Mouse (Mus musculus): Measurements from ENCODE around the gene Ugdh.
A peak's percentile ranks its signal among the peaks of the same experiment; 100 is the strongest.

Gene Ugdh

DNA sequence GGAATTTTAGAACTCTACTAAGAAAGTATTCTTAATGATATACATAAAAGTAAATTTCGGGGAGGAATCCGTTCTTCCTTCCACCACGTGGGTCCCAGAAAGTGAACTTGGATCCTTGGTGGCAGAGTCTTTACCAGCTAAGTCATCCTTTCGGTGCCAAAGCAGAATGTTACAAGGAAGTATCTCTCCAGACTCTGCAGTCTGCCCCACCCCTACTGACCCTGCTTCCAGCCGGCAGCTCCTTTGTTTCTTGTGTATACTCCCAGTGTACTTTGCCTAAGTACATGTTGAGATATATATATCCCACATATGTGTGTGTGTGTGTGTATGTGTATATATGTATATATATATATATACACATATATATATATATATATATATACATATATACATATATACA lies 6.3 kb downstream of the Ugdh start:
- no peak for DNase-seq (ENCODE audit: low spot score in 2 of 2)

DNA sequence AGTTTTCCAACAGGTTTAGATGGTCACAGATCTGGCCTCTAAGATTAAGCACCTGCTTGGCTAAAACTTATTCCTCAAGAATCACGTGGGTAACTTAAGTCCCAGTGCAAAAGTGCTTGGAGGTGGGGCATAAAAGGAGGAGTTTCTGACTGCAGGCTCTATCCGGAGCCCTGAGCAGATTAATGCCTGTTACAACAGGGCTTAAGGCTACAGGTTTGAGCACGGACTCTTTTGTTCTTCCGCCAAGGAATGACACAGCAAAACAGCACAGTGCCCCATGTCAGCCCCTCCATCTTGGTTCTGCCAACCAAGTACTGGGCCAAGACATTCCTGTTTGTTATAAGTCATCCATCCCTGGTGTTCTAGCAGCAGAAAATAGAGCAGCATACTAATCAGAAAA lies 7.4 kb downstream of the Ugdh start:
- DNase-seq (ENCODE audit: low spot score in 2 of 2), result no peak

DNA sequence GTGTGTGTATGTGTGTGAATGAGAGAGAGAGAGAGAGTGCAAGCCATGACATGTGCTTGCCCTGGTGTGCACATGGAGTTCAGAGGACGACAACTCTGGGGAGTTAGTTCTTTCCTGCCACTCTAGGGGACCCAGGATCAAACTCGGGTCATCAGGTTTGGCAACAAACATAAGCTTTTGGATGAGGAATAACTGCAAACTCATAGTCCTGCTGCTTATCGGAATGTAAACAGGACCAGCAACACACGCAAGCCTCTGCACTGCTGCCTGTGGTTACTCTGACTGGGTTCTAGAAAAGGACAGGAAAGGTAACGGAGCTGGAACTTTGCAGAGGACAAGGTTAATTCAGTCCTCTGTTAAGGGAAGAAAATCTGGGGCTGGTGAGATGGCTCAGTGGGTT lies 10.5 kb downstream of the Ugdh start:
- DNase-seq (ENCODE audit: low spot score in 2 of 2), result no peak

DNA sequence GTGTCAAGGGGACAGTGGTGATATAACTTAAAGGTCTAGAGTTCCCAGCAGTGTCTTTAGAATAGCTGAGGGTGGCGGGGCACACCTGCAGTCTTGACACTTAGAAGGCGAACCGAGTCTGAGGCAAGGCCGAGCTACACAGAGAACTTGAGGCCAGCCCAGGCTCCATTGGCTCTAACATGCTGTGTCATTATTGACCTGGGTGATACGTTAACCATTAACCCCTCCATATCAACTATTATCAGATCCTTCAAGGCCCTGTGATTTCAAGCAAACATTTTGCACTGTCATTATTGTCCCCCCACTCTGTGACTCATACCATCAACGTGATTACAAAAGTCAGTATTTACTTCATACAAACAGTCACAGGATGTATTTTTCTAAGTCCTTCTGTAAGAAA lies 11.5 kb downstream of the Ugdh start:
- DNase-seq (ENCODE audit: low spot score in 2 of 2), result no peak

DNA sequence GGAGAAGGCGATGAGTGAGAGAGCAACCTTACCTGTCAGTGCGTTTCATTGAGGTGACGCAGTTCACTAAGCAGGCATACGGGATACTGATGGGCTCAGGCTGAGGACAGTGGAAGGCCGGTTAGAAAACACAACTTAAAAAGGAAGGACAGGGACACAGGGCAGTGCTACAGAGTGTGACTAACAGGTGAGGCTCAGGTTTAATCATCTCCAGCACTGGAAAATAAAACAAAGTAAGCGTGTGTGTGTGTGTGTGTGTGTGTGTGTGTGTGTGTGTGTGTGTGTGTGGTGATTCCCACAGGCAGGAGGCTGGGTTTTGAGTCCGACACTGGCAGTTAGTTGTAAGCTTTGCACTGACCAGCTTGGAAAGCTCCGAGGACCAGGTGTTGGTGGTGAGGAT lies 12.9 kb downstream of the Ugdh start:
- no peak for DNase-seq (ENCODE audit: low spot score in 2 of 2)

DNA sequence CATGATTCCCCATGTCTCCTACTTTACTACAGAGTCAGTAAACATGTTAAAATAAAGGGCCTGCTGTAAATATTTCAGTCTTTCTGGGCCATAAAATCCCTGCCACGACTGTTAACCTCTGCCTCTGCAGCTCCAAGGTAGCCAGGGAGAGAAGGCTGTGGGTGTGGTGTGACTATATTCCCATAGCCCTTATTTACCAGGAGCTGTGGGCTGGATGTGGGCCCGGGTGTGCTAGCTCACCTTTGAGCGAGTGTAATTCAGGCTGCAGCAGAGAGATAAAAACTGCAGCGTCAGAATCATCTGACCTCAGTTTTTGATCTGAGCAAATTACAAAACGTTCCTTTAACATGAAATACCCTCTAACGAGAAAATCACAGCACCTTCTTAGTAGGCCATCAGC lies 14.9 kb downstream of the Ugdh start:
- DNase-seq (ENCODE audit: low spot score in 2 of 2), result no peak

DNA sequence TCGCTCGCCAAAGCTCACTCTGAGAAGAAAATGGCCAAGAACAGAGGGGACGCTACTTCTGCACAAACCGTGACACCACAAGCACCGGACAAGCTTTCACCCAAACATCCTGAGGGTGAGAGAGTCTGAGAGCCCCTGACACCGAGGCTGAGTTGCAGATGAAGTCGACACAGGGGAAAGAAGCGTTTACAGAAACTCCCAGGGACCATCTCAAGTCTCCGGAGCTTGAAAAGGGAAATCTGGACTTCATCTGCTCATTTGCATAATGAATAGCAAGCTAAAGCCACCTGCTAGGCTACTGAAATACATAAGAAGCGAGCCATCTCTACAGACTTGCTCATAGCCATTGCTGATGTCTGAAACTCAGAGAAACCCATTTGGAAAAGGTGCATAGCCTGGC lies 16.6 kb downstream of the Ugdh start:
- DNase-seq (ENCODE audit: low spot score in 2 of 2), result no peak

DNA sequence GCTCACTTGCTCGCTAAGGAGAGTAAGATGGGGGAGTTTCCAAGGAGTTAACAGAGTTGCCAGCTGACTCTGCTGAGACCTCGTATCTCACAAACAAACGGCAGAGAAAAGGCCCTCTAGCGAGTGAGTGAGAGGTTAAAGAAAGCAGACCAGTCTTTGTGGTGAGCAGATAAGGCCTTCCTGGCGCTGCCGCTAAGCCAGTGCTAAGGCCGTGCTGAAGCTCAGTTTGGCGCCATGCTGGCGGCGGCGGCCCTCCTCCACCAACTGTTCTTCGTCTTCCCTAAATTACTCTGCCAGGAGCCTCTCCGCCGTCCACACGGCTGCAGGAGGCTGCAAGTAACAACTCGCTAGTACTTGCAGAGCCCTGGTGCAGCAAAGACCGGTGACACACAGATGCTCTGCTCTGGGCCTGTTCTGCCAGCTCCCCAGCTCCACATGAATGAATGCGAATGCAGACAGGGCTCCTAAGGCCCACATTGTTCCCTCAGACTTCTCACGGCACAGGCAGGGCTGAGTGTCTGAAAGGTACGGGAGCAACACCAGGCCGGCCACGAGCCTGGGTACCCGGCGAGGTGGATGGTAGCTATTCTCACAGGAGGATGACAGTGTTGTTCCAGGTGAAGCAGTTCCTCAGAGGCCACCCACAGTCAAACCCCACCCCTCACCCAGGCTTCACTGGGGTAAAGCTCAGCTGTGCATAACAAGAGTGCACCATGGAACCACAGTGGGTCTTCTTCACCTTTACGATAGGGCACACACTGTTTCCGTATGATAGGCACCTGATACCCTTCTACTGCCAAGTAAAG lies 19.9 kb downstream of the Ugdh start:
- DNase-seq (ENCODE audit: low spot score in 2 of 2), result no peak

DNA sequence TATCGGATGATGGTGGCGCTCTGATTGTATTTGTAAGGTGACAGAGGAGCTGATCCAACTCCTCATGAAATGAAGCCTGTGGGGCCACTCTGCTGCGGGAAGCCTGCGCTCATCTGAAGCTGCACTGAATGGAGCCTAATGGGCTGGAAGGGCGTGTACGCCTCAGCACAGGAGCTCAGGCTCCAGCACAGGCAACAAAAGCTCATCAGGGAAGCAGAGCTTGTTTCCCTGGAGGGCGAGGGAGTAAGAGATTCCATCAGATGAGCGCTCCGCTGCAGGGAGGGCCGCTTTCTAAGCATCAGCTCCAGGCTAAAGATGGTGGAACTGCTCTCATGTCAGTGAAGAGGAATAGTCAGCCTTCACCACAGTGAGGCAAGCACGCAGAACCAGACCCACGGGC lies 27.8 kb downstream of the Ugdh start:
- no peak for DNase-seq (ENCODE audit: low spot score in 2 of 2)

DNA sequence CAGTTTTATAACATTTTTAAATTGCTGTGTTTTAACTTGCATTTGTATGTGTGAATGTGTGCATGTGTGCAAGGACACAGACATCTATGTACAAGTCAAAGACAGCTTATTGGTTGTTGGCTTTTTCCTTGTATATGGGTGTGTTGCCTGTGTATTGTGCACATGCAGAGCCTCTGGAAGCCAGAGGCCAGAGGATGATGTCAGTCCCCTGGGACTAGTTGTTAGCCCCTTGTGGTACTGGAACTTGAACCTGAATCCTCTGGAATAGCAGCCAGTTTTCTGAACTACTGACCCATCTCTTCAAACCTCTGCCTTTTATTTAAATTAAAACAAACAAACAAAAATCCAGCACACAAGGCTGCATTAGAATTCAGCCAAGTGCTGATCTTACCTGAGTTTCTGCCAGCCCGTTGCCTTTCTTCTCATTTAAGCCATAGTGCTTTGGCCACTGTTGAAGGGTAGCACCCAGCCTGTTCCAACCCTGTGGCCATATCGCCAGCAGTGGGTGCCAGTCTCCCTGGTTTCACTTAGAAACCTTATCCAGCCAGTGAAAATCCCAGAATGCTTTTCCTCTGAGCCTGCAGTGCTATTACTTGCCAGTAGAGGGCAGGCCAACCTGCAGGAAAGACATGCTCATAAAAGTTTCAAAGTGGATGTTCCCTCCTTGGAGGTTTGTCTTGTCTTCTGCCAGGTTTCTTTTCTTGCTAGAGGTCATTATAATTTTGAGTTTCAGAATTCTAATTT lies 34.3 kb downstream of the Ugdh start:
- peak; percentile 70 to 81 for DNase-seq (ENCODE audit: low spot score in 2 of 2)

DNA sequence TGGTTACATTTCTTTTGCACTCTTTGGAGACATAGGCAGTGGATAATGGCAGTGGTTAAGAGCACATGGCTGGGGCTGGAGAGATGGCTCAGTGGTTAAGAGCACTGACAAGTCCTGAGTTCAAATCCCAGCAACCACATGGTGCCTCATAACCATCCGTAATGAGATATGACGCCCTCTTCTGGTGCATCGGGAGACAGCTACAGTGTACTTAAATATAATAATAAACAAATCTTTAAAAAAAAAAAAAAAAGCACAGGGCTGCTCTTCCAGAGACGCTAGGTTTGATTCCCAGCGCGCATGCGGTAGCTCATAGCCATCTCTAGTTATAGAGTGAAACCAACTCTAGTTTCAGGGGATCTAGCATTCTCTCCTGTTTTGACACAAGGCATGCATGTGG lies 41.3 kb downstream of the Ugdh start:
- no peak for DNase-seq (ENCODE audit: low spot score in 2 of 2)

DNA sequence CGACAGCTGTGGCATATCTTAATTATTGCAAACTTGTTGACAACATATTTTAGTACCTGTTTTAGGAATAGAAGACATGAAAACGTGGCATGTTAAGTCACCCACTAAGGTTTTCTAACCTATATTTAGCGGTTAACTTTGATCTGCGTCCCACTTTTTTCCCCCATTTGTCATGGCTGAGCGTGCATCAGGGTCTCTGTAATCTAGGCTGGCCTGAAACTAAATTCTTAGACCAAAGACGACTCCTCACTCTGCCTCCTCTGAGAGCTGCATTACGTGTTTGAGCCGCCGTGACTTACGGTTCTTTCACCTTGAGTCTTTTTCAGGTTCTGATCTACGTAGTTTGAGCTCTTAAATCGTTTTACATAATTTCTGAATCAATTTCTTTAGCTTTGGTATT lies 44.0 kb downstream of the Ugdh start:
- DNase-seq (ENCODE audit: low spot score in 2 of 2), result no peak

DNA sequence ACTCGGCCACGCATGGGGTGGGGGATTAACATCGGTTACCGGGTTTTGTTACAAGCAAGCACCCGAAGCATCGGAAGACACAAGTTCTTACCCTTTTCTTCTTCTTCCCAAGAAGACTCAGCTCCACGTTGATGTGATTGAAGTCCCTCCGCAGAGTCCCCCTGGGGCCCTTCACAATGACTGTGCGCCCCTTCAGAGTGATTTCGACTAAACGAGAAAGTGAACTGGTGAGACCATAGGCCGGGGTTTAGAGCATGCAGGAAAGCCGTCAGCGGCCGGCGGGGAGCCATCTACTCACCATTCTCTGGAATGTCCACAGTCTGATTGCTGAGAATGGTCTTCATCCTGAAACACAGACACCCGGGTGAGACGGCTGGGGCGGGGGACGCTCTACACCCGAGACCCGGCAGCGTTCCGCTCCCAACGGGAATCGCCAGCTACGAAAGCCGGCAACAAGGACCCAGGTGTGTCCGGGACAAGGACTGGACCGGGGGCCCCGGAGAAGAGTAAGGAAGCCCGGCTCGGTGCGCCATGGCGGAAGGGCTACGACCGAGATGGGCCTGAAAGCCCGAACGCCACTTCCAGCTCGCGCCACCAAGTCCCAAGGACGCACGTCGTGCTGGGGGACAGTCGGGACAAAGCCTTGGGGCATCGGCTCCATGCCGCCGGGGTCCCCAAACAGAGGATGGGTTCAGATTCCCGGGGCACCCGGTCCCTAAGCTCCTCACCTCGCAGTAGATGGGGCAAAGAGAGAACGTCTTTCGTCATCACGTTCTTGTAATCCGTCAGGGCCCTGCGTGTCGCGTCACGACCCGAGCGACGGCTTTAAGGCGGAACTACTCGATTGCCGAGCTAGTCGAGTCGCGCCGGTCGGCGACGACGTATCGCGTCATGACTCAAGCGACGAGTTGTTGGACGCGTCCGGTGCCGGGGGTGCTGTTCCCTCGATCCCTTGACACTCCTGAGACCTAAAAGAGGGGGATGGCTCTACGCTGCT lies 44.8 kb downstream of the Ugdh start, which contains the start of the genes Rpl9 and Lias:
Gene Rpl9, minus strand, starts transcription at position 797 of the 997 bp plus-strand sequence.
Gene Lias, plus strand, starts transcription at position 850 of the 997 bp plus-strand sequence.
- DNase-seq (ENCODE audit: low spot score in 2 of 2), result peak; percentile 99

DNA sequence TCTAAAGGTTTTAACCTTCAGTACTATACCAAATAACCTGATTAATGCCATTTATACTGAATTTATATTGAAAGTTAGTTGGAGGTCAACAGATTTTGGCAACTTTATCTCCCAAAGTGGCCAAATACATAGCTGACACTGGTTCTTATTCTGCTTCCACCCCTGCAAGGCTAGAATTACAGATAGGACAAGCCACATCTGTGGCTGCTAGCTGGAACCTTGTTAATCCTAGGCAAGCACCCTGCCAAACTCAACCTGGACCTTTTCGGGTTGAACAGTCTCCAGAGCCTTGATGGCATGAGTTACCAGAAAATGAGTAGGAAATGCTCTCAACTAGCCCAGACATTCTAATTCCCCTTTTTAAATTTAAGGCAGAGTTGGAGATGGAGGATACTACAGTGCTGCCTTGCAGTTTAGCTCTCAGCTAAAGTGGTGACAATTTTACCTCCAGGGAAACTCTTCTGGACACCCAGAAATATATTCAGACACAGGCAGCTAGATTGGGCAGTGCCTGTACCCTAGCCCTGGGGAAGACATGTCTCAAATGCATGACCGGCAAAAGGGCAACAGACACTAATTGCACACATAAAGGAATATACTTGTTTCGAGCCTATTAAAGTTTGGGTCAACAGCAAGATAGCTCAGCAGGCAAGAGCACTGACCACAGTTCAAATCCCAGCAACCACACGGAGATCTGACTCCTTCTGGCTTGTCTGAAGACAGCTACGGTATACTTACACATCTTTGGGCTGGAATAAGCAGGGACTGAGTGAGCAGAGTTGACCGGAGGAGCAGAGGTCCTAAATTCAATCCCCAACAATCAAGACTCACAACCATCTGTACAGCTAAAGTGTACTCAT lies 48.5 kb downstream of the Ugdh start:
- DNase-seq (ENCODE audit: low spot score in 2 of 2), result no peak

DNA sequence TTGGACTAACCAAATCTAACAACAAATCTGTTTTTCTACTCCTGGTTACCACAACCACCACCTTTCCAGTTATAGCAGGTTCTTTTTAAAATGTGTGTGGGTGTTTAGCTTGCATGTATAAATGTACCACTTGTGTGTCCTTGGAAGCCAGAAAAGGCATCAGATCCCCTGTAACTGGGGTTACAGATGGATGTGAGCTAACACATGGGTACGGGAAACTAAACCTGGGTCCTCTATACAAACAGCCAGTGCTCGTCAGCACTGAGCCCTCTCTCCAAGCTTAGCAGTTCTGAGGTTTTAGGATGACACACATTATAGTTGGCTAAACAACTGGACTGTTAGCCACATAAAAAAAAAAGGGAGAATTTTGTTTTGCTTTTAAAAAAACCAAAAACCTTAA lies 50.0 kb downstream of the Ugdh start:
- DNase-seq (ENCODE audit: low spot score in 2 of 2), result no peak

DNA sequence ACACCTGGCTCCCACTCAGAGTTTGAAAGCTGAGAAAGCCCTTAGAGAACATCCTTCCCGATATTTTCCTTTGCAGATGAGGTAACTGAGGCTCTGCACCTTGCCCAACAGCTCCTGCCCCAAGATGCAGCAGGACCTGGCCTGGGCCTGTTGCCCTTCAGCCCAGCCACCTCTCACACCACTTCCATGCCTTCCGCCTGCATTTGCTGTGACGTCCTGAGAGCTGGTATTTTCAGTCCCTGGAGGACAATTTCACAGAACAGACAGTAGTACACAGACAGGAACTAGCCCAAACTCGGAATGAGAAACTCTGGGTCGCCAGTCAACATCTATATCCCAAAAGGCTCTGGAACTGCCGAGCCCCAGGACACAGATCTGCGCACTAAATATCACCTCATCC lies 61.0 kb downstream of the Ugdh start:
- no peak for DNase-seq (ENCODE audit: low spot score in 2 of 2)

DNA sequence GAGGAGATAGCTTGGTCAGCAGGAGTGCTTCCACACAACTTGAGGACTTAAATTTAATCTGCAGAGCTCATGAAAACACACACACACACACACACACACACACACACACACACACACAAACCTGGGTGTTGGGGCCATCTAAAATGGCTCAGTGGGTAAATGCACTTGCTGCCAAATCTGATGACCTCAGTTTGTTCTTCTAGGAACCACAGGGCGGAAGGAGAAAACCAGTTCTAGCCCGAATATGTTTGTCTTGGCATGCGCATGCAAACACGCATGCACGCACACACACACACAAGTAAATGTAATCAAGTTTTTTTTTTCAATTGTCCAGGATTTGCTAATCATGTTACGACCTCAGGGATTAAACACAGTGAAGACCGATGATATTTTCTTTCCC lies 64.2 kb downstream of the Ugdh start:
- DNase-seq (ENCODE audit: low spot score in 2 of 2), result no peak

DNA sequence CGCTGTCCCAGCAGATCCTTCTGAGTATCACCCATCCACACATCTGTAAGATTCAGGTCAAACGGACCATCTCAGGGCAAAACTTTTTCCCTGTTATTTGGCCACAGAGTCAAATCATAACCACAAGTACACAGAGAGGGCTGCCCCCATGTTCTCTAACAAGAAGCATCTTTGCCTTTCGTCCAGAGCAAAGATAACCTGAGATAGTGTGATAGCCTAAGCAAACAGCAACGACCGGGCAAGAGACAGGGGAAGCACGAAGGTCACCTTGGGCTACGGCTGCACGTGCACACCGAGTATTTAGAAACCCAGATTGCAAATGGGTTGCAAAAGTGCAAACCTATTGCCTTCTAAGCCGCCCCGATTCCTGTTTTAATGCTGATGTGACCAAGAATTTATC lies 67.9 kb downstream of the Ugdh start:
- DNase-seq (ENCODE audit: low spot score in 2 of 2), result no peak

Data from frontal cortex, postnatal 14 days (tissue).